Mouse (Mus musculus) neural tube, embryonic 11.5 days (tissue): Measurements from ENCODE around the gene Trpm2. TPM values are rescaled to one million over a fixed set of nuclear protein-coding genes. Genes with fewer than 3 reads are reported as not detected.
A peak's percentile ranks its signal among the peaks of the same experiment; 100 is the strongest.

Experiments
- ATAC-seq: fragments of 200-750 bp; cut with Nextera tagmentation; 2 replicates; pipeline ENCODE4 v1.8.0; 2017; ENCODE audit warnings: moderate number of reproducible peaks, mild to moderate bottlenecking, moderate TSS enrichment, moderate library complexity; ENCODE audit not compliant: insufficient read depth, low FRiP score, low TSS enrichment
- DNase-seq: peaks from one replicate; pipeline ENCODE4 v3.0.0-alpha.2; 2015; ENCODE audit warnings: low spot score
- H3K27ac ChIP-seq: fragments of 300-500 bp; sonication (generic); 2 replicates; pipeline ENCODE4 v1.5.1; 2014; ENCODE audit warnings: low read depth, mild to moderate bottlenecking, low read length
- H3K27me3 ChIP-seq: fragments of 300-500 bp; sonication (generic); 2 replicates; pipeline ENCODE4 v1.6.1; 2014; ENCODE audit warnings: mild to moderate bottlenecking, low read length, mixed read lengths; ENCODE audit not compliant: control insufficient read depth, insufficient read depth
- H3K36me3 ChIP-seq: fragments of 300-500 bp; sonication (generic); 2 replicates; pipeline ENCODE4 v1.6.1; 2014; ENCODE audit warnings: mild to moderate bottlenecking, low read length, moderate library complexity, mixed read lengths; ENCODE audit not compliant: control insufficient read depth, insufficient read depth
- H3K4me1 ChIP-seq: fragments of 300-500 bp; sonication (generic); 2 replicates; pipeline ENCODE4 v1.6.1; 2014; ENCODE audit warnings: low read length, mixed read lengths; ENCODE audit not compliant: control insufficient read depth, insufficient read depth
- H3K4me2 ChIP-seq: fragments of 300-500 bp; sonication (generic); 2 replicates; pipeline ENCODE4 v1.6.1; 2014; ENCODE audit warnings: low read depth, mild to moderate bottlenecking, moderate library complexity
- H3K4me3 ChIP-seq: fragments of 300-500 bp; sonication (generic); 2 replicates; pipeline ENCODE4 v1.5.1; 2014; ENCODE audit warnings: low read depth, low read length
- H3K9ac ChIP-seq: fragments of 300-500 bp; sonication (generic); 2 replicates; pipeline ENCODE4 v1.6.1; 2014; ENCODE audit warnings: mild to moderate bottlenecking, low read length
- H3K9me3 ChIP-seq: fragments of 300-500 bp; sonication (generic); 2 replicates; pipeline ENCODE4 v1.6.1; 2016; ENCODE audit warnings: low read length; ENCODE audit not compliant: control insufficient read depth
- WGBS: fragments of 180-500 bp; shearing (Covaris S2); extraction: QIAGEN DNeasy Blood & Tissue Kit; methylation state at CpG from one replicate; pipeline ENCODE4 v1.1.7; 2014; 5-methylcytosine and 5-hydroxymethylcytosine counted together
- polyA plus RNA-seq: library from polyadenylated mRNA; unstranded; fragments of >200 nt; fragmentation: Nextera tagmentation; extraction: Ambion mirVana; gene quantifications from 2 replicates; pipeline ENCODE4 v1.2.1, GENCODE M21; 2014

Trpm2 gene
- polyA plus RNA-seq, 1 experiment from 2014 or later, result 1.4 TPM

DNA sequence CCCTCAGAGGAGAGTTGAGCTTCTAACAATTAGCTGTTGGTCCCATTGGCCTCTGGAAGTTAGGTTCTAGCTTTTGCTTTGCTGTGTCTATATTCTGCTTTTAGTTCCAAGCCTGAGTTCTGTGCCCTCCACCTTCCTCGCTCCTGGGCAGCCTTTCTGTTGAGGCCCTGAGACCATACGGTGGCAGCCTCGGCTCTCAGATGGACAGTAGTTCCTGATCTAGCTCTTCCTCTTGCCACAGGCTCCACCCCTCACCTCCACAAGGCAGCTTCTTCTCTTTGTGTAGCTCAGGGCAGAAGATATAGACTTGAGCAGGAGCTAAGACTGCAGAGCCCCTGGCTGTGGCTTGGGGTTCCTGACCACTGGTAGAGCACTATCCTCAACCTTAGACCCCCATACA lies 90.1 kb downstream of the Trpm2 start:
- ATAC-seq (no peak), DNase-seq (no peak)
- no peaks in the 10 kb centered on the region for H3K4me1 ChIP-seq

DNA sequence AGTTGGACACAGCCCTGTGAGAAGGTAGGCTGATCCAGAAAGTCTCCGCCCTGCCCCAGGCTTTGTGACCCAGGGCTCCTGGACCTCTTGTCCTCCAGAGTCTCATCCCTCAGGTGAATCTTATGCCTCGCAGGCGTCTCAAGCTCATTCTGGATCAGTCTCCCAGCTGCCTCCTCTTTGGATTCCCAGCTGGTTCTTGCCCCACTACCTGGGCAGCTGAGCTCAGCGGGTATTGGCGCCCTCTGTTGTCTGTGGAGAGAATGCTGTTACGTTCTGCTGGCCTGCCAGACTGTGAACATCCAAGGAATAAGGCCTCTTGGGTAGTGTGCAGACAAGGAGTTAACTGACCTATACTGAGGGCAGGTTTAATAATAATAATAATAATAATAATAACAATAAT lies 91.4 kb downstream of the Trpm2 start:
- DNase-seq, result no peak
- H3K9ac ChIP-seq, result no peak overlapping the region
- no peaks in the 10 kb centered on the region for H3K4me1 ChIP-seq
- 54% methylated on average over 6 of the region's 6 CpGs for whole genome bisulfite sequencing
- H3K4me3 ChIP-seq, result no peak overlapping the region
- no peak overlapping the region for H3K4me2 ChIP-seq
- no peaks in the 10 kb centered on the region for H3K36me3 ChIP-seq
- ATAC-seq, result no peak
- no peaks in the 10 kb centered on the region for H3K27me3 ChIP-seq
- H3K9me3 ChIP-seq, result no peaks in the 10 kb centered on the region
- H3K27ac ChIP-seq, result no peak overlapping the region

More for the DNA sequence above, 90.1 kb downstream of the Trpm2 start:
- Histone ChIP-seq H3K27ac (no peak overlapping the region), H3K27me3 (no peaks in the 10 kb centered on the region), H3K4me3 (no peak overlapping the region), H3K9ac (no peak overlapping the region), H3K4me2 (no peak overlapping the region), H3K36me3 (no peaks in the 10 kb centered on the region), H3K9me3 (no peaks in the 10 kb centered on the region)
- 68% methylated on average over 3 of the region's 3 CpGs for WGBS

GRCm38 (mm10) chr10:77869651-77870050 lies 100.7 kb downstream of the Trpm2 start:
- no peaks in the 10 kb centered on the region for H3K4me1 ChIP-seq
- no peak overlapping the region for H3K4me3 ChIP-seq
- no peaks in the 10 kb centered on the region for H3K9me3 ChIP-seq
- no peak overlapping the region for H3K4me2 ChIP-seq
- WGBS, result 88% methylated on average over 7 of the region's 7 CpGs
- no peak for DNase-seq
- no peak for ATAC-seq
- no peak overlapping the region for H3K27ac ChIP-seq
- H3K9ac ChIP-seq, result no peak overlapping the region
- H3K36me3 ChIP-seq, result no peaks in the 10 kb centered on the region
- no peaks in the 10 kb centered on the region for H3K27me3 ChIP-seq

DNA sequence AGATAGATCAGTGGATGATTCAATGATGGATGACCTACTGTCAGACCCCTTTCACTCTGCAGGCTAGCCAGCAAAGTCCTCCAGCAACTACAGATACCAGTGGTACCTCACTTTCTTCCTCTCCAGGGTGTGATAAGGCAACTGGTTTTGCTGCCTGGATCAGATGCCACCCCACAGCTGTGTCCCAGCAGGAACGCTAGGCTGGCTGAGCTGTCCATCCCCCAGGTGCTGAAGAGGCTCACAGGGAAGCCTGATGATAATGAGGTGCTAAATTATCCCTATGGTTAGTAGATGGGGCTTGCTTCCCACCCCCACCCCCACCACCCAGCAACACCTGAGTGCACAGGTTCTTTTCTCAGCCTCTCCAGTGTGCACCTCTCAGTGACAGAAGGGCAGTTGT lies 102.8 kb downstream of the Trpm2 start:
- Histone ChIP-seq H3K4me3 (no peak overlapping the region), H3K4me2 (no peak overlapping the region), H3K9me3 (no peaks in the 10 kb centered on the region), H3K27me3 (no peaks in the 10 kb centered on the region), H3K9ac (no peak overlapping the region), H3K36me3 (no peaks in the 10 kb centered on the region), H3K27ac (no peak overlapping the region), H3K4me1 (no peaks in the 10 kb centered on the region)
- WGBS, result 42% methylated on average over 1 of the region's 1 CpGs
- no peak for ATAC-seq
- DNase-seq, result no peak

- no peak for DNase-seq
- no peaks in the 10 kb centered on the region for H3K4me1 ChIP-seq
- H3K36me3 ChIP-seq, result no peaks in the 10 kb centered on the region
- H3K4me2 ChIP-seq, result peak overlapping the region; percentile 36
- peak overlapping the region; percentile 42; the same call in 1 of the 2 replicates for H3K9ac ChIP-seq
- H3K27ac ChIP-seq, result no peak overlapping the region
- WGBS, result 44% methylated on average over 11 of the region's 11 CpGs
- no peak; the same call in 1 of the 2 replicates for ATAC-seq
- H3K4me3 ChIP-seq, result peak overlapping the region; percentile 19; the same call in 1 of the 2 replicates
- H3K27me3 ChIP-seq, result no peaks in the 10 kb centered on the region
- H3K9me3 ChIP-seq, result no peaks in the 10 kb centered on the region
Measured at GRCm38 (mm10) chr10:77864762-77865143, 105.6 kb downstream of the Trpm2 start.

DNA sequence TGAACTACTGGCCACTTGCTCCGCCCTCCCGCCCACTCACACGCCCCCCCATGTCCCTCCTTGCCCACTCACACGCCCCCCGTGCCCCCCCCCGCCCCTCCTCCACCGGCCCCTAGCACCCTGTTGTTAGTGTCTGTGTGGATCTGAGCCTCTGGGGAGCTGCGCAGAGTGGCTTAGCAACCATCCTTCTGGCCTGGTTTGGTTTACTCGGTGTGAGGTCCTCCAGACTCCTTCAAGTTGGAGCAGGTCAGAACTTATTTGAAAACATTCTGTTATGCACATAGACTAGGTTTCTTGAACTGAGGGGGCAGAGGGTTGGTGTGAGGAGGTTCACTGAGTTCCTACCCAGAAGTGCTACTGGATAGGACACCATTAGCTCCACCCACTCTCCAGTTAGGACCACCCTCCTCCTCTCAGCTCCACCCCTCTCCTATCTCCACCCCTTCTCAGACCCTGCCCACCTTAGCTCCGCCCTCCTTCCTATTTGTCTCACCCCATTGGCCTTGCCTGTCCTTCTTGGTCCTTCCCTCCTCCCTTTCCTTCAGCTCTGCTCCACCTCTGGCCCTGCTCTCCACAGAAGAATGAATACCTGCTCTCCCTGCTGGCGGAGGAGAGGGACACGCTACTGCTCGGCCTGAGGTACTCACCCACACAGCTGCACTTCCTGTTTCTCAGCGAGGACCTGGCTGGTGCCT lies 106.1 kb downstream of the Trpm2 start:
- ATAC-seq, result peak; percentile 75
- Histone ChIP-seq H3K4me1 (no peaks in the 10 kb centered on the region), H3K27ac (no peak overlapping the region), H3K9ac (peak overlapping the region; percentile 42; the same call in 1 of the 2 replicates), H3K4me3 (peak overlapping the region; percentile 19; the same call in 1 of the 2 replicates), H3K27me3 (no peaks in the 10 kb centered on the region), H3K36me3 (no peaks in the 10 kb centered on the region), H3K4me2 (peak overlapping the region; percentile 36), H3K9me3 (no peaks in the 10 kb centered on the region)
- DNase-seq, result peak; percentile 49
- 31% methylated on average over 14 of the region's 14 CpGs for WGBS

GRCm38 (mm10) chr10:77861675-77862074 lies 108.7 kb downstream of the Trpm2 start, which contains the start of gene Gm3285:
TSS of gene Gm3285 (plus strand) at chr10:77861975.
- 62% methylated on average over 7 of the region's 7 CpGs for WGBS
- no peaks in the 10 kb centered on the region for H3K27me3 ChIP-seq
- H3K9ac ChIP-seq, result no peak within 1 kb of the TSS
- H3K4me2 ChIP-seq, result no peak within 1 kb of the TSS
- H3K36me3 ChIP-seq, result no peaks in the 10 kb centered on the region
- H3K4me1 ChIP-seq, result no peaks in the 10 kb centered on the region
- H3K4me3 ChIP-seq, result no peak within 1 kb of the TSS
- no peak within 1 kb of the TSS for H3K27ac ChIP-seq
- no peaks in the 10 kb centered on the region for H3K9me3 ChIP-seq
- DNase-seq (no peak), ATAC-seq (no peak)

Other genes with a start within 250 kb of the Trpm2 start
- not detected in 2 replicates for gene Krtap12-1, start 250.0 kb downstream of the Trpm2 start, polyA plus RNA-seq
- gene Gm10100, start 244.1 kb downstream of the Trpm2 start, polyA plus RNA-seq, result not detected in 2 replicates
- gene Gm18596, start 227.9 kb downstream of the Trpm2 start, polyA plus RNA-seq, result not detected in 2 replicates
- not detected in 2 replicates for gene Gm9736, start 219.2 kb downstream of the Trpm2 start, polyA plus RNA-seq
- not detected in 2 replicates for gene Gm3233, start 210.9 kb downstream of the Trpm2 start, polyA plus RNA-seq
- gene Gm3238, start 199.2 kb downstream of the Trpm2 start, polyA plus RNA-seq, result not detected in 2 replicates
- gene Gm7138, start 193.6 kb downstream of the Trpm2 start, polyA plus RNA-seq, result not detected in 2 replicates
- gene Gm3250, start 188.0 kb downstream of the Trpm2 start, polyA plus RNA-seq, result not detected in 2 replicates
- gene Gm7137, start 182.4 kb downstream of the Trpm2 start, polyA plus RNA-seq, result not detected in 2 replicates
- not detected in 2 replicates for gene Gm9639, start 175.5 kb downstream of the Trpm2 start, polyA plus RNA-seq
- not detected in 2 replicates for gene Gm19668, start 171.4 kb downstream of the Trpm2 start, polyA plus RNA-seq
- gene Gm9507, start 158.7 kb downstream of the Trpm2 start, polyA plus RNA-seq, result not detected in 2 replicates
- not detected in 2 replicates for gene Gm2696, start 155.9 kb downstream of the Trpm2 start, polyA plus RNA-seq
- not detected in 2 replicates for gene Krtap10-4, start 143.5 kb downstream of the Trpm2 start, polyA plus RNA-seq
- not detected in 2 replicates for gene Krtap10-10, start 134.6 kb downstream of the Trpm2 start, polyA plus RNA-seq
- gene Gm36176, start 123.8 kb downstream of the Trpm2 start, polyA plus RNA-seq, result not detected in 2 replicates
- gene Gm10318, start 117.7 kb downstream of the Trpm2 start, polyA plus RNA-seq, result not detected in 2 replicates
- gene Gm3285, start 108.6 kb downstream of the Trpm2 start, polyA plus RNA-seq, result not detected in 2 replicates
- 4.3 and 4.8 TPM in 2 replicates for gene Lrrc3, start 68.0 kb downstream of the Trpm2 start, polyA plus RNA-seq
- 35.9 and 42.5 TPM in 2 replicates for gene 1810043G02Rik, start 8.0 kb upstream of the Trpm2 start, polyA plus RNA-seq
- gene Pfkl, start 39.5 kb upstream of the Trpm2 start, polyA plus RNA-seq, result 125 and 127 TPM in 2 replicates
- not detected in 2 replicates for gene Dnmt3l, start 71.4 kb upstream of the Trpm2 start, polyA plus RNA-seq
- gene Aire, start 73.0 kb upstream of the Trpm2 start, polyA plus RNA-seq, result not detected in 2 replicates
- gene Icosl, start 98.7 kb upstream of the Trpm2 start, polyA plus RNA-seq, result 1.4 TPM in 2 replicates
- gene D10Jhu81e, start 199.2 kb upstream of the Trpm2 start, polyA plus RNA-seq, result 15.8 and 17.8 TPM in 2 replicates
- gene Pwp2, start 214.6 kb upstream of the Trpm2 start, polyA plus RNA-seq, result 22.7 and 24.6 TPM in 2 replicates